Mouse (Mus musculus) neural tube, embryonic 11.5 days (tissue): ENCODE measurements at regions not wholly inside any gene's neighbourhood (a gene's known extent, or its start where the extent isn't known, plus 50 kb on each side); places are given as distances from the start of the nearest gene placed in this dataset.
A peak's percentile ranks its signal among the peaks of the same experiment; 100 is the strongest.

Experiments
- ATAC-seq: fragments of 200-750 bp; cut with Nextera tagmentation; 2 replicates; pipeline ENCODE4 v1.8.0; 2017; ENCODE audit warnings: moderate number of reproducible peaks, mild to moderate bottlenecking, moderate TSS enrichment, moderate library complexity; ENCODE audit not compliant: insufficient read depth, low FRiP score, low TSS enrichment
- DNase-seq: peaks from one replicate; pipeline ENCODE4 v3.0.0-alpha.2; 2015; ENCODE audit warnings: low spot score
- H3K27ac ChIP-seq: fragments of 300-500 bp; sonication (generic); 2 replicates; pipeline ENCODE4 v1.5.1; 2014; ENCODE audit warnings: low read depth, mild to moderate bottlenecking, low read length
- H3K27me3 ChIP-seq: fragments of 300-500 bp; sonication (generic); 2 replicates; pipeline ENCODE4 v1.6.1; 2014; ENCODE audit warnings: mild to moderate bottlenecking, low read length, mixed read lengths; ENCODE audit not compliant: control insufficient read depth, insufficient read depth
- H3K36me3 ChIP-seq: fragments of 300-500 bp; sonication (generic); 2 replicates; pipeline ENCODE4 v1.6.1; 2014; ENCODE audit warnings: mild to moderate bottlenecking, low read length, moderate library complexity, mixed read lengths; ENCODE audit not compliant: control insufficient read depth, insufficient read depth
- H3K4me1 ChIP-seq: fragments of 300-500 bp; sonication (generic); 2 replicates; pipeline ENCODE4 v1.6.1; 2014; ENCODE audit warnings: low read length, mixed read lengths; ENCODE audit not compliant: control insufficient read depth, insufficient read depth
- H3K4me2 ChIP-seq: fragments of 300-500 bp; sonication (generic); 2 replicates; pipeline ENCODE4 v1.6.1; 2014; ENCODE audit warnings: low read depth, mild to moderate bottlenecking, moderate library complexity
- H3K4me3 ChIP-seq: fragments of 300-500 bp; sonication (generic); 2 replicates; pipeline ENCODE4 v1.5.1; 2014; ENCODE audit warnings: low read depth, low read length
- H3K9ac ChIP-seq: fragments of 300-500 bp; sonication (generic); 2 replicates; pipeline ENCODE4 v1.6.1; 2014; ENCODE audit warnings: mild to moderate bottlenecking, low read length
- H3K9me3 ChIP-seq: fragments of 300-500 bp; sonication (generic); 2 replicates; pipeline ENCODE4 v1.6.1; 2016; ENCODE audit warnings: low read length; ENCODE audit not compliant: control insufficient read depth
- WGBS: fragments of 180-500 bp; shearing (Covaris S2); extraction: QIAGEN DNeasy Blood & Tissue Kit; methylation state at CpG from one replicate; pipeline ENCODE4 v1.1.7; 2014; 5-methylcytosine and 5-hydroxymethylcytosine counted together

DNA sequence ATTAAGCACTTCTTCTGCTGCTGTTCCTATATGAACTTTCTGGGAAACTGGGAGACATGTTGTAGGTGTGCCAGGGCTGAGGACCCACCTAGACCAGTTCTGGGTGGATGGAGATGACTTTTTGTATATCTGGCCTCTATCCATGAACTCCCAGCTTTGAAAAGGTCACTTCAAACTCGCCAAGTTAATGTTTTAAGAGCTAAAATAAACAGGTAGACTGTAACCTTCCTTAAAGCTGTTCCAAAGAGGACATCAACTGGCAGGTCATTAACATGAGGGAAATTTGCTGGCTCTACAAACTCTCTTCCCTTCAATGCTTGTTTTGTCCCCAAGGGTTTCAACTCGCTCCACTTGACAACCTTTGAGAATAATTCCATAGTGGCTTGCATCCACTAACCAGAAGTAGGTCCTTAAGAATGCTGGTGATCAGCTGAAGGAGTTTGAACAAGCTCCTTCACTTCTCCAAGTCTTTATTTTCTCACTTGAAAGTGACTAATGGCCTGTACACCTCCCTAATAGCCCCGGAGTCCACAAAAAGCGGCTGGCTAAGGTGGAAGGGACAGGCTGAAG is 98.1 kb downstream of the Adamts15 start:
- H3K4me2 ChIP-seq = no peak overlapping the region
- WGBS = 65% methylated on average over 4 of the region's 4 CpGs
- H3K27me3 ChIP-seq = no peaks in the 10 kb centered on the region
- H3K9me3 ChIP-seq = no peaks in the 10 kb centered on the region
- H3K27ac ChIP-seq = no peak overlapping the region
- no peak overlapping the region for H3K4me3 ChIP-seq
- no peaks in the 10 kb centered on the region for H3K4me1 ChIP-seq
- ATAC-seq (no peak), DNase-seq (no peak)
- no peaks in the 10 kb centered on the region for H3K36me3 ChIP-seq
- no peak overlapping the region for H3K9ac ChIP-seq

- H3K27ac ChIP-seq = no peak overlapping the region
- ATAC-seq (no peak), DNase-seq (no peak)
- H3K9ac ChIP-seq = no peak overlapping the region
- H3K4me3 ChIP-seq = no peak overlapping the region
- H3K4me2 ChIP-seq = no peak overlapping the region
- H3K4me1 ChIP-seq = no peaks in the 10 kb centered on the region
- no peaks in the 10 kb centered on the region for H3K9me3 ChIP-seq
- 60% methylated on average over 2 of the region's 2 CpGs for WGBS
- H3K36me3 ChIP-seq = no peaks in the 10 kb centered on the region
- no peaks in the 10 kb centered on the region for H3K27me3 ChIP-seq
Observed at GRCm38 (mm10) chr9:30820806-30821375, 101.4 kb downstream of the Adamts15 start.

GRCm38 (mm10) chr9:30813246-30813645 is 109.0 kb downstream of the Adamts15 start:
- Histone ChIP-seq H3K4me1 (peaks cover 15% of the 10 kb centered on the region), H3K9me3 (no peaks in the 10 kb centered on the region), H3K9ac (no peak overlapping the region), H3K27me3 (no peaks in the 10 kb centered on the region), H3K27ac (no peak overlapping the region), H3K4me2 (no peak overlapping the region), H3K4me3 (no peak overlapping the region), H3K36me3 (no peaks in the 10 kb centered on the region)
- no peak for ATAC-seq
- DNase-seq = no peak
- 69% methylated on average over 4 of the region's 4 CpGs for WGBS

DNA sequence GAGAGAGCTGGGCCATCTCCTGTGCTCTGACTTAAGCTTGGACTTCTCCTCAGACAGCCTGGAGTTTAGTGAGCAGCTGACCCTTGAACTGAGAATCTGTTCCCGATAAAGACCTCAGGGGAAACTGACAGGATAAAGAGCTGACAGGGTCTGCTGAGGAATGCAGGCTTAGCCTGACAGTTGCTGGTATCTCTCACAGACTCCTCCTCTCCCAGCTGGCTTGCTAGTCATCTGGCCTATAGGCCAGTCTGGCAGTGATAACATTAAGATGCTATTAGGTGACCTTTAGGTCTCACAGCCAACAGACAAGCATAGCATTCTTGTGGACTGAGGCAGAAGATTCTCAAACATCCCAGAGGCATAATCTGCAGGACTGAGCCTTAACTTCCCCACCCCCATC is 111.4 kb downstream of the Adamts15 start:
- no peak for DNase-seq
- ATAC-seq = no peak; the same call in 1 of the 2 replicates
- no peaks in the 10 kb centered on the region for H3K9me3 ChIP-seq
- 0% methylated on average over 1 of the region's 1 CpGs for WGBS
- H3K4me1 ChIP-seq = peaks cover 15% of the 10 kb centered on the region
- no peaks in the 10 kb centered on the region for H3K27me3 ChIP-seq
- no peak overlapping the region for H3K9ac ChIP-seq
- no peak overlapping the region for H3K4me2 ChIP-seq
- no peaks in the 10 kb centered on the region for H3K36me3 ChIP-seq
- H3K27ac ChIP-seq = peak overlapping the region; percentile 24; the same call in 1 of the 2 replicates
- H3K4me3 ChIP-seq = no peak overlapping the region

DNA sequence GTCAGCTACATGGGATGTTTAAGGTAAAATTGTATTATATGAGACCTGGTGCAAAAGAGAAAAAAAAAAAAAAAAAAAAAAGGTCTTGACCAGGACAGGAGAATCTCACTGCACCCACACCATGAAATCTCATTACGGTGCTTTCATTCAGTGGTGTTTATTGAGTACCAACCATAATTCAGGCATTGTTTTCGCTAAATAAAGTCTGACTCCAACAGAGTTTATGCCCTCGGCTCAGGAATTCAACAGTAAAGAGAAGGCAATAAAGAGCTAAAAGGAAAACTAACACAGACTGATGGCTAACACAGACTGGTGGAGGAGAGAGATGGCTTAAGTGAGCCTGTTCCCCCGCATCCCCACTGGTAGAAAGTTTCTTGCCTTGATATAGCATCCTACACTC is 112.0 kb downstream of the Adamts15 start:
- no peaks in the 10 kb centered on the region for H3K27me3 ChIP-seq
- 16% methylated on average over 4 of the region's 4 CpGs for WGBS

GRCm38 (mm10) chr9:30808863-30809491 is 113.3 kb downstream of the Adamts15 start:
- ATAC-seq (no peak), DNase-seq (no peak)
- Histone ChIP-seq H3K4me1 (peaks cover 15% of the 10 kb centered on the region), H3K9me3 (no peaks in the 10 kb centered on the region), H3K36me3 (no peaks in the 10 kb centered on the region), H3K27me3 (no peaks in the 10 kb centered on the region), H3K4me2 (no peak overlapping the region), H3K27ac (no peak overlapping the region), H3K9ac (no peak overlapping the region), H3K4me3 (no peak overlapping the region)
- WGBS = 47% methylated on average over 11 of the region's 11 CpGs

More for the DNA sequence above, 112.0 kb downstream of the Adamts15 start:
- Histone ChIP-seq H3K4me2 (no peak overlapping the region), H3K4me3 (no peak overlapping the region), H3K9ac (no peak overlapping the region), H3K9me3 (no peaks in the 10 kb centered on the region), H3K4me1 (peaks cover 15% of the 10 kb centered on the region), H3K36me3 (no peaks in the 10 kb centered on the region), H3K27ac (0 out of 2 replicates have a peak overlapping the region, but pooled peaks have one; percentile 24)
- DNase-seq (no peak), ATAC-seq (peak; percentile 70)

DNA sequence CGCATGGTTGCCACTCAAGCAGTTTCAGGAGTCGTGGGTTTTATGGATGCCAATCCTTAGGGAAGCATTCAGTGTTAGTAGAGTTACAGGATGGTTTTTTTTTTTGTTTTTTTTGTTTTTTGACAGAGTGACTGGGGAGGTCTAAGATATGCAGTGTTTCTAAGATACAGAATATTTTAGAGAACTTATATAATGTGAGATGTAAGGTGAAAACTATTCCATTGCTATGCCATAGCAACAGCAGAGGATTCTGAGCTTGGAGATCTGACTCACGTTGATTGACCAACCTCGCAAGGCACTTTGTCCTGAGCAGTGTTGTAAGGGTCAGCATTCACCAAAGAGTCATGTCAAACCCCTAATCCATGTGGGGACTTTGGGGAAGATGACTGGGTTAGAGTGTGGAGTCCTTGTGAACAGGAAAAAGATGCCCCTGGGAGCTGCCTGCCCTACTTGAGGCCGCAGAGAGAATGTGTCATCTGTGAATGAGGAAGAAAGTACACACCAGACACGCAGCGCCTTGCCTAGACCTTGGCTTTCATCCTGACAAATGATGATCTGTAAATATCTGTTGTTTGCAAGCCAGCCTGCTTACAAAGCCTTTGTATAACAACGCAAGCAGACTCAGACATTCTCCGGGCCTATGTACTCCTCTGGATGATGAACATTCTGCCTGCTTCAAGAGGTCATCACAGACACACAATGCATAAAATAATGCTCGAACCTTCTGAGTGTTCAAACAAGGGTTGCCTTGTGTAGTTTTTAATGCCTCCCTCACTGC is 118.3 kb downstream of the Adamts15 start:
- Histone ChIP-seq H3K4me2 (no peak overlapping the region), H3K27me3 (no peaks in the 10 kb centered on the region), H3K36me3 (no peaks in the 10 kb centered on the region), H3K4me1 (peaks cover 2% of the 10 kb centered on the region; the same call in 1 of the 2 replicates), H3K4me3 (no peak overlapping the region), H3K27ac (no peak overlapping the region), H3K9me3 (no peaks in the 10 kb centered on the region), H3K9ac (no peak overlapping the region)
- ATAC-seq (no peak), DNase-seq (no peak)
- WGBS = 82% methylated on average over 10 of the region's 10 CpGs

- no peaks in the 10 kb centered on the region for H3K4me1 ChIP-seq
Observed at GRCm38 (mm10) chr9:30802826-30803225, 119.4 kb downstream of the Adamts15 start.

More at GRCm38 (mm10) chr9:30802826-30803225, 119.4 kb downstream of the Adamts15 start:
- Histone ChIP-seq H3K27me3 (no peaks in the 10 kb centered on the region), H3K9ac (no peak overlapping the region), H3K27ac (no peak overlapping the region), H3K9me3 (no peaks in the 10 kb centered on the region), H3K4me3 (no peak overlapping the region), H3K36me3 (no peaks in the 10 kb centered on the region), H3K4me2 (no peak overlapping the region)
- DNase-seq (no peak), ATAC-seq (no peak)
- 75% methylated on average over 3 of the region's 3 CpGs for WGBS
